Mouse (Mus musculus) liver, adult 2 months (tissue): ENCODE measurements around the gene Clec16a.

Experiments used
- CTCF ChIP-seq: fragments of 200-500 bp; IDR thresholded peaks from 2 replicates; pipeline ENCODE4 v1.5.1; 2011; ENCODE audit warnings: low read depth, low read length, control low read depth
- POLR2A ChIP-seq: fragments of 200-500 bp; IDR thresholded peaks from 2 replicates; pipeline ENCODE4 v1.6.1; 2011; ENCODE audit warnings: low read length, control low read depth; ENCODE audit not compliant: insufficient read depth; ENCODE audit errors: extremely low read depth

GRCm38 (mm10) chr16:10786782-10787547 lies 241.8 kb downstream of the Clec16a start:
- no peak for TF ChIP-seq CTCF
- TF ChIP-seq POLR2A = no peak
